Mouse (Mus musculus) intestine, embryonic 14.5 days (tissue): Measurements from ENCODE around the gene Gm13693. TPM values are rescaled to one million over a fixed set of nuclear protein-coding genes. Genes with fewer than 3 reads are reported as not detected.
"Not testable (repeated sequence)": the region's sequence is repeated elsewhere in the genome, so short reads cannot be mapped to it uniquely, and the experiment has no call there.

Experiments used
- ATAC-seq: fragments of 200-750 bp; cut with Nextera tagmentation; replicated peaks from 2 replicates; pipeline ENCODE4 v1.8.0; 2017; ENCODE audit warnings: low read depth, moderate number of reproducible peaks, moderate TSS enrichment, moderate library complexity; ENCODE audit not compliant: low FRiP score, low TSS enrichment
- DNase-seq: peaks from one replicate; pipeline ENCODE4 v3.0.0-alpha.2; 2018; ENCODE audit warnings: low spot score
- H3K27ac ChIP-seq: fragments of 300-500 bp; sonication (generic); 2 replicates; pipeline ENCODE4 v1.5.1; 2014; ENCODE audit warnings: low read depth, mild to moderate bottlenecking, control low read depth
- H3K27me3 ChIP-seq: fragments of 300-500 bp; sonication (generic); replicated peaks from 2 replicates; pipeline ENCODE4 v1.6.1; 2014; ENCODE audit warnings: low read length, control low read depth; ENCODE audit not compliant: control insufficient read depth, insufficient read depth
- H3K36me3 ChIP-seq: fragments of 300-500 bp; sonication (generic); 2 replicates; pipeline ENCODE4 v1.6.1; 2014; ENCODE audit warnings: low read length, control low read depth; ENCODE audit not compliant: control insufficient read depth, insufficient read depth
- H3K4me1 ChIP-seq: fragments of 300-500 bp; sonication (generic); replicated peaks from 2 replicates; pipeline ENCODE4 v1.6.1; 2014; ENCODE audit warnings: low read length, control low read depth, mixed read lengths; ENCODE audit not compliant: control insufficient read depth, insufficient read depth
- H3K4me2 ChIP-seq: fragments of 300-500 bp; sonication (generic); 2 replicates; pipeline ENCODE4 v1.6.1; 2014; ENCODE audit warnings: low read length
- H3K4me3 ChIP-seq: fragments of 300-500 bp; sonication (generic); 2 replicates; pipeline ENCODE4 v1.5.1; 2014; ENCODE audit warnings: low read depth, low read length, control low read depth, mixed read lengths
- H3K9ac ChIP-seq: fragments of 300-500 bp; sonication (generic); 2 replicates; pipeline ENCODE4 v1.6.1; 2014; ENCODE audit warnings: mild to moderate bottlenecking, low read length
- H3K9me3 ChIP-seq: fragments of 300-500 bp; sonication (generic); 2 replicates; pipeline ENCODE4 v1.6.1; 2016; ENCODE audit warnings: low read length, control low read depth; ENCODE audit not compliant: control insufficient read depth
- WGBS: fragments of 180-500 bp; shearing (Covaris S2); extraction: QIAGEN DNeasy Blood & Tissue Kit; methylation state at CpG from one replicate; pipeline ENCODE4 v1.1.7; 2014; 5-methylcytosine and 5-hydroxymethylcytosine counted together
- polyA plus RNA-seq: library from polyadenylated mRNA; unstranded; fragments of >200 nt; fragmentation: Nextera tagmentation; extraction: Ambion mirVana; gene quantifications from 2 replicates; pipeline ENCODE4 v1.2.1, GENCODE M21; 2014

Gm13693 gene
- polyA plus RNA-seq, 1 experiment from 2014 or later = not detected

DNA sequence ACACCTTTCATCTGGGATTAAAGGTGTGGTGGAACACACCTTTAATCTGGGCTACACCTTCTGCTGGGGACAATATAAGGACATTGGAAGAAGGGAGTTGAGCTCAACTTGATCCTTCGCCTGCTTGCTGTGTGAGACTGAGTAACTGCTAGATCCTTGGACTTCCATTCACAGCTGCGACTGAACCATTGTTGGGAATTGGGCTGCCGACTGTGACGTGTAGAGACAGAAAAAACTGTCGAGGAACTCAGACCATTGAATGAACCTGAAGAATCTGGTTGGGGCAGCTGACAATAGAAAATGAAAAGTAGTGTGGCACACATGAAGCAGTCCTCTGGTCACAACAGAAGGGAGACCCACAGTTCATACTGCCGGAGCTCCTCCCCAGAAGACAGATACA is 23.1 kb downstream of the Gm13693 start, which contains the start of gene Gm13697:
Gene Gm13697 (plus strand): TSS at position 301 of the 400 bp plus-strand sequence.
- not testable (repeated sequence) for H3K4me3 ChIP-seq, DNase-seq, H3K36me3 ChIP-seq, H3K27me3 ChIP-seq, H3K9me3 ChIP-seq, H3K9ac ChIP-seq, H3K4me2 ChIP-seq, H3K27ac ChIP-seq, ATAC-seq, H3K4me1 ChIP-seq
- no CpG with 5 or more reads among the region's 6 CpGs for WGBS

- not testable (repeated sequence) for ATAC-seq, H3K9ac ChIP-seq, DNase-seq, H3K4me1 ChIP-seq, H3K4me2 ChIP-seq, H3K4me3 ChIP-seq, H3K27me3 ChIP-seq, H3K27ac ChIP-seq, H3K36me3 ChIP-seq, H3K9me3 ChIP-seq
- WGBS = no CpG with 5 or more reads among the region's 6 CpGs
Measured at GRCm38 (mm10) chr2:83990253-83990652, 28.9 kb downstream of the Gm13693 start, which contains the start of gene Gm13691. Gene Gm13691, plus strand, starts transcription at chr2:83990553.

DNA sequence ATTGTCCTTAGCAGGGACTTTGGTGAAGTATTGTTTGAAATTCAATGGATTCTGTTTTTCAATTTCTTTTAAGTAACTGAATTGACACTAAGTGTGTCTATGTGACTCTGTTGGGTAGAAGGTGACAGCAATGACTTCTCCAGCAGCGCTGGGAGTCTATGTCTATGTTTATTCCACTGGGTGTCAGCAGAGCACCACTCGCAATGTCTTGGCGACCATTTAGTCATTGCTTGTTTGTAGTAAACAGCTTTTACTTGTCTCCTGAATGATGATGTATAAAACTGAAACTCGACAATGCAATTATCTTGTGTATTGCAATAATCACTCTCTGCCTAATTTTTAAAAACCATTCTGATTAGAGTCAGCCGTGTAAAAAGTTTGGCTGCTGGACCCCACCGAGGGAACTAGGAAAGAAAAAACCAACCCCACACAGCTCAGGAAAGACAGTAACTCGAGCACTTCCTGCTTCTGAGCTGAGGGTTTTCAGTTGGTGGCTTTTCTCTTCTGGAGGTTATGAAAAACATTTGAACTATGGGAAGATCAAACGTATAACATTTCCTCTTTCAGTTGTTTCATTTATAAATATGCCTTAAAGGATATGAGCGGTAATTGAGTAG is 32.4 kb downstream of the Gm13693 start:
- H3K4me2 ChIP-seq, H3K4me3 ChIP-seq, H3K9ac ChIP-seq, H3K4me1 ChIP-seq, H3K27ac ChIP-seq, H3K27me3 ChIP-seq, DNase-seq, H3K9me3 ChIP-seq, H3K36me3 ChIP-seq, ATAC-seq: not testable (repeated sequence)
- WGBS = 44% methylated on average over 7 of the region's 9 CpGs

GRCm38 (mm10) chr2:83994526-83994925 is 33.2 kb downstream of the Gm13693 start:
- H3K4me2 ChIP-seq, H3K4me3 ChIP-seq, H3K9ac ChIP-seq, H3K36me3 ChIP-seq, ATAC-seq, H3K27ac ChIP-seq, H3K27me3 ChIP-seq, DNase-seq, H3K9me3 ChIP-seq, H3K4me1 ChIP-seq: not testable (repeated sequence)
- WGBS = no CpG with 5 or more reads among the region's 3 CpGs

DNA sequence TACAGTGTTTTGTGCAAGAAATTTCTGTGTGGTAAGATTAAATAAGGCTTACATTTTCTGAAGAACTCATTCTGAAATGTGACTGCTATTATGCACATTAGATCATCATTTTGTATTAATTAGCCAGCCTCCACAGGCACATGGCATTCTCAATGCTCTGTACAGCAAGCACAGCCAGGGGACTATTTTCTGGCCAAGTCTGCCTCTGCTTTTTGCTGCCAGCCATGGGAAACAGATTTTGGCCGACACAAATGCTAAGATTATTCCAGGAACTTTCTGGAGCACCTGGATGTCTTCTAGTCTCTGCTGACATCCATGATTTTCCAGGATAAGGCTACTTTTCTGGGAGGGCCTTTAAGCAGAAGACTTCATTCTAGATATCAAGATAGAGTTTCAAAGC is 47.6 kb downstream of the Gm13693 start:
- 53% methylated on average over 1 of the region's 1 CpGs for whole genome bisulfite sequencing
- H3K4me3 ChIP-seq = no peak overlapping the region
- no peaks in the 10 kb centered on the region for H3K4me1 ChIP-seq
- no peak overlapping the region for H3K4me2 ChIP-seq
- ATAC-seq (no peak), DNase-seq (no peak)
- H3K27me3 ChIP-seq = no peaks in the 10 kb centered on the region
- H3K9me3 ChIP-seq = no peaks in the 10 kb centered on the region
- no peak overlapping the region for H3K27ac ChIP-seq
- no peaks in the 10 kb centered on the region for H3K36me3 ChIP-seq
- no peak overlapping the region for H3K9ac ChIP-seq

GRCm38 (mm10) chr2:84009818-84010217 is 48.5 kb downstream of the Gm13693 start:
- Histone ChIP-seq H3K4me2 (no peak overlapping the region), H3K27ac (no peak overlapping the region), H3K4me1 (0 out of 2 replicates have a peak, but pooled peaks cover 3% of the 10 kb centered on the region), H3K9ac (no peak overlapping the region), H3K9me3 (no peaks in the 10 kb centered on the region), H3K27me3 (no peaks in the 10 kb centered on the region), H3K4me3 (no peak overlapping the region), H3K36me3 (no peaks in the 10 kb centered on the region)
- no peak for DNase-seq
- WGBS = 68% methylated on average over 3 of the region's 3 CpGs
- ATAC-seq = no peak

Other genes starting within 250 kb of the Gm13693 start
- gene Itgav, start 237.1 kb upstream of the Gm13693 start, polyA plus RNA-seq = 75.3 and 85.3 TPM in 2 replicates
- 13.9 and 18.4 TPM in 2 replicates for gene Fam171b, start 148.9 kb upstream of the Gm13693 start, polyA plus RNA-seq
- gene Zswim2, start 20.3 kb upstream of the Gm13693 start, polyA plus RNA-seq = not detected in 2 replicates
- gene Gm13698, start 5.8 kb upstream of the Gm13693 start, polyA plus RNA-seq = not detected in 2 replicates
- not detected in 2 replicates for gene Gm13695, start 5.8 kb downstream of the Gm13693 start, polyA plus RNA-seq
- gene Gm13696, start 11.6 kb downstream of the Gm13693 start, polyA plus RNA-seq = not detected in 2 replicates
- not detected in 2 replicates for gene Gm13694, start 17.4 kb downstream of the Gm13693 start, polyA plus RNA-seq
- gene Gm13697, start 23.2 kb downstream of the Gm13693 start, polyA plus RNA-seq = not detected in 2 replicates
- gene Gm13691, start 29.1 kb downstream of the Gm13693 start, polyA plus RNA-seq = not detected in 2 replicates